Mouse (Mus musculus): ENCODE measurements around the gene Mfsd4b5.

GRCm38 (mm10) chr10:40030716-40031115 lies 44.3 kb upstream of the Mfsd4b5 start:
- TF ChIP-seq MAFK (IDR thresholded peaks at IDR 0.05; ENCODE audit: insufficient read depth, low read depth, low read length), result no peak
- TF ChIP-seq HCFC1 (IDR thresholded peaks at IDR 0.05; ENCODE audit: borderline replicate concordance, insufficient read depth, low read length), result no peak
- no peak for TF ChIP-seq ZC3H11A (IDR thresholded peaks at IDR 0.05; ENCODE audit: borderline replicate concordance, low read depth, low read length)
- TF ChIP-seq CHD2 (IDR thresholded peaks at IDR 0.05; ENCODE audit: low read depth, low read length), result no peak

Measured in ES-E14 (cell line).